Mouse (Mus musculus): Measurements from ENCODE around the gene Cldn14.

- no peak for TF ChIP-seq CTCF (IDR thresholded peaks at IDR 0.05; ENCODE audit: borderline replicate concordance, insufficient read depth, low read length)
- no peak for TF ChIP-seq POLR2A (IDR thresholded peaks at IDR 0.05; ENCODE audit: low read depth, low read length)
These were observed 90.0 kb downstream of the Cldn14 start for GRCm38 (mm10) chr16:93918679-93919060.
